Mouse (Mus musculus) small intestine, adult 2 months (tissue): ENCODE measurements around the gene Hmbs.

Source experiments
- CTCF ChIP-seq: fragments of 200-500 bp; IDR thresholded peaks from 2 replicates; pipeline ENCODE4 v1.5.1; 2012; ENCODE audit warnings: low read depth, mild to moderate bottlenecking, control low read depth, inconsistent platforms, low read length, moderate library complexity, mixed read lengths; ENCODE audit not compliant: insufficient replicate concordance, insufficient read length; ENCODE audit errors: extremely low read depth
- POLR2A ChIP-seq: fragments of 200-500 bp; IDR thresholded peaks from 2 replicates; pipeline ENCODE4 v1.6.1; 2012; ENCODE audit warnings: low read depth, mild to moderate bottlenecking, control low read depth, inconsistent platforms, low read length, moderate library complexity

- TF ChIP-seq CTCF (no peak), POLR2A (no peak)
These were observed 9.1 kb upstream of the Hmbs start for GRCm38 (mm10) chr9:44353142-44353541.
